8 mouse cellular contexts compared by ENCODE assay signal in genomic region chr7:111122084-111122530, GRCm38 (mm10). TPM values are rescaled to one million over a fixed set of nuclear protein-coding genes. Genes with fewer than 3 reads are reported as not detected.
DNase-seq lines count a peak whose midpoint lies in the region; ATAC-seq and TF ChIP-seq lines count a peak whose summit lies in the region.

No protein-coding gene starts in this region.

- ATAC-seq in forebrain, embryonic 16.5 days: peak; percentile 81
- ATAC-seq in hindbrain, embryonic 16.5 days: peak; percentile 91
- peak; percentile 86 for ATAC-seq in limb, embryonic 15.5 days (ENCODE audit: insufficient number of reproducible peaks, low FRiP score, low TSS enrichment, low read depth)
- peak; percentile 90 for ATAC-seq in midbrain, embryonic 13.5 days

- H3K27ac ChIP-seq in spleen, adult 2 months (ENCODE audit: insufficient read depth, low read length): peak overlapping the region; percentile 99
- peak overlapping the region; percentile 98 for H3K27ac ChIP-seq in brown adipose tissue, adult 24 weeks (replicated peaks; ENCODE audit: low read depth, low read length)
- peak overlapping the region; percentile 99 for H3K27ac ChIP-seq in forebrain, embryonic 16.5 days (ENCODE audit: low read length)
- peak overlapping the region; percentile 99 for H3K27ac ChIP-seq in hindbrain, embryonic 16.5 days (ENCODE audit: low read depth, low read length)
- H3K27ac ChIP-seq in limb, embryonic 15.5 days: peak overlapping the region; percentile 98
- peak overlapping the region; percentile 99 for H3K27ac ChIP-seq in midbrain, embryonic 13.5 days

- TF ChIP-seq POLR2A in spleen, adult 2 months (IDR thresholded peaks at IDR 0.05; ENCODE audit: low read depth, low read length): no peak

- peaks cover 3% of the 10 kb centered on the region; the same call in 1 of the 2 replicates for H3K36me3 ChIP-seq in spleen, adult 2 months (ENCODE audit: control insufficient read depth, insufficient read depth, low read length)
- no peaks in the 10 kb centered on the region for H3K36me3 ChIP-seq in forebrain, embryonic 16.5 days (ENCODE audit: control insufficient read depth, insufficient read depth)
- no peaks in the 10 kb centered on the region for H3K36me3 ChIP-seq in hindbrain, embryonic 16.5 days (ENCODE audit: control insufficient read depth, insufficient read depth, low read length)
- no peaks in the 10 kb centered on the region for H3K36me3 ChIP-seq in limb, embryonic 15.5 days
- no peaks in the 10 kb centered on the region for H3K36me3 ChIP-seq in midbrain, embryonic 13.5 days

- H3K4me3 ChIP-seq in spleen, adult 2 months (ENCODE audit: extremely low read depth, insufficient read depth, insufficient read length): peak overlapping the region; percentile 92
- H3K4me3 ChIP-seq in brown adipose tissue, adult 24 weeks (ENCODE audit: insufficient read depth, low read depth, low read length): peak overlapping the region; percentile 76
- H3K4me3 ChIP-seq in forebrain, embryonic 16.5 days (replicated peaks; ENCODE audit: low read length): peak overlapping the region; percentile 82
- peak overlapping the region; percentile 66 for H3K4me3 ChIP-seq in hindbrain, embryonic 16.5 days (ENCODE audit: low read length)
- peak overlapping the region; percentile 55 for H3K4me3 ChIP-seq in limb, embryonic 15.5 days
- peak overlapping the region; percentile 63 for H3K4me3 ChIP-seq in midbrain, embryonic 13.5 days (replicated peaks)

- under 1% methylated on average over 34 of the region's 34 CpGs for WGBS in spleen, adult 2 months
- WGBS in forebrain, embryonic 16.5 days: under 1% methylated on average over 34 of the region's 34 CpGs
- under 1% methylated on average over 34 of the region's 34 CpGs for WGBS in hindbrain, embryonic 16.5 days
- WGBS in limb, embryonic 15.5 days: 0% methylated on average over 34 of the region's 34 CpGs
- under 1% methylated on average over 34 of the region's 34 CpGs for WGBS in midbrain, embryonic 13.5 days

- no peak for DNase-seq in spleen, adult 2 months (ENCODE audit: low read depth in 1 of 2, low spot score in 2 of 2)
- DNase-seq in spleen, postnatal 10 days (ENCODE audit: low spot score in 2 of 2): no peak
- no peak for DNase-seq in thymus, postnatal 25 days

- H3K9me3 ChIP-seq in forebrain, embryonic 16.5 days (ENCODE audit: control insufficient read depth, low read length): no peaks in the 10 kb centered on the region
- no peaks in the 10 kb centered on the region for H3K9me3 ChIP-seq in hindbrain, embryonic 16.5 days (ENCODE audit: control insufficient read depth, low read length)
- H3K9me3 ChIP-seq in limb, embryonic 15.5 days: no peaks in the 10 kb centered on the region
- no peaks in the 10 kb centered on the region for H3K9me3 ChIP-seq in midbrain, embryonic 13.5 days

- peak overlapping the region; percentile 89 for H3K9ac ChIP-seq in forebrain, embryonic 16.5 days (replicated peaks; ENCODE audit: low read depth, low read length)
- peak overlapping the region; percentile 85 for H3K9ac ChIP-seq in hindbrain, embryonic 16.5 days (ENCODE audit: low read depth, low read length)
- H3K9ac ChIP-seq in limb, embryonic 15.5 days: peak overlapping the region; percentile 67
- peak overlapping the region; percentile 89 for H3K9ac ChIP-seq in midbrain, embryonic 13.5 days (replicated peaks)

- peak overlapping the region; percentile 93 for H3K4me2 ChIP-seq in forebrain, embryonic 16.5 days (ENCODE audit: low read length)
- H3K4me2 ChIP-seq in hindbrain, embryonic 16.5 days (ENCODE audit: low read length): peak overlapping the region; percentile 61
- H3K4me2 ChIP-seq in limb, embryonic 15.5 days: peak overlapping the region; percentile 73
- peak overlapping the region; percentile 85 for H3K4me2 ChIP-seq in midbrain, embryonic 13.5 days (replicated peaks)

- no peaks in the 10 kb centered on the region for H3K27me3 ChIP-seq in spleen, adult 2 months (ENCODE audit: control insufficient read depth, insufficient read depth, low read length)
- no peaks in the 10 kb centered on the region for H3K27me3 ChIP-seq in forebrain, embryonic 16.5 days (replicated peaks; ENCODE audit: control insufficient read depth, insufficient read depth, low read length)
- no peaks in the 10 kb centered on the region for H3K27me3 ChIP-seq in hindbrain, embryonic 16.5 days (replicated peaks; ENCODE audit: control insufficient read depth, insufficient read depth, low read length)
- no peaks in the 10 kb centered on the region for H3K27me3 ChIP-seq in limb, embryonic 15.5 days
- no peaks in the 10 kb centered on the region for H3K27me3 ChIP-seq in midbrain, embryonic 13.5 days

- no peak for TF ChIP-seq CTCF in spleen, adult 2 months (IDR thresholded peaks at IDR 0.05; ENCODE audit: extremely low read depth, insufficient read depth, insufficient read length, insufficient replicate concordance)

- peaks cover 11% of the 10 kb centered on the region; the same call in 1 of the 2 replicates for H3K4me1 ChIP-seq in spleen, adult 2 months (ENCODE audit: control insufficient read depth, insufficient read depth, insufficient read length)
- H3K4me1 ChIP-seq in brown adipose tissue, adult 24 weeks (ENCODE audit: control insufficient read depth, insufficient read depth, insufficient read length, low read length): peaks cover 9% of the 10 kb centered on the region
- peaks cover 10% of the 10 kb centered on the region for H3K4me1 ChIP-seq in forebrain, embryonic 16.5 days (replicated peaks; ENCODE audit: control insufficient read depth, insufficient read depth, low read length)
- H3K4me1 ChIP-seq in hindbrain, embryonic 16.5 days (ENCODE audit: control insufficient read depth, insufficient read depth, low read depth, low read length): peaks cover 5% of the 10 kb centered on the region
- peaks cover 10% of the 10 kb centered on the region for H3K4me1 ChIP-seq in limb, embryonic 15.5 days
- peaks cover 14% of the 10 kb centered on the region for H3K4me1 ChIP-seq in midbrain, embryonic 13.5 days (replicated peaks)

RNA-seq across cellular contexts. Expression of gene Eif4g2, which starts 39.3 kb away (rescaled TPM):
- polyA plus RNA-seq in spleen, adult 2 months (2012; rRNA removed): 40.3 and 58.6 TPM in 2 replicates
- polyA plus RNA-seq in brown adipose tissue, adult 24 weeks (2012; ENCODE audit: insufficient read depth, insufficient read length, missing spikeins): 459 and 549 TPM in 2 replicates
- polyA plus RNA-seq in forebrain, embryonic 16.5 days (2015; fragmentation: Nextera tagmentation; extraction: Ambion mirVana): 1,250 and 1,378 TPM in 2 replicates
- polyA plus RNA-seq in hindbrain, embryonic 16.5 days (2015; fragmentation: Nextera tagmentation; extraction: Ambion mirVana): 893 and 1,080 TPM in 2 replicates
- polyA plus RNA-seq in limb, embryonic 15.5 days (2015; fragmentation: Nextera tagmentation; extraction: Ambion mirVana): 697 and 725 TPM in 2 replicates
- polyA plus RNA-seq in midbrain, embryonic 13.5 days (2015; fragmentation: Nextera tagmentation; extraction: Ambion mirVana): 1,301 and 1,321 TPM in 2 replicates
